Mouse (Mus musculus) embryonic facial prominence, embryonic 14.5 days (tissue): ENCODE measurements at regions not wholly inside any gene's neighbourhood (a gene's known extent, or its start where the extent isn't known, plus 50 kb on each side); places are given as distances from the start of the nearest gene placed in this dataset.
A peak's percentile ranks its signal among the peaks of the same experiment; 100 is the strongest.

Experiments
- ATAC-seq: fragments of 200-750 bp; cut with Nextera tagmentation; 2 replicates; pipeline ENCODE4 v1.8.0; 2017; ENCODE audit warnings: low read depth, moderate number of reproducible peaks, moderate TSS enrichment
- DNase-seq: peaks from one replicate; pipeline ENCODE4 v3.0.0-alpha.2; 2015; ENCODE audit warnings: low spot score
- H3K27ac ChIP-seq: fragments of 300-500 bp; sonication (generic); replicated peaks from 2 replicates; pipeline ENCODE4 v1.5.1; 2014; ENCODE audit warnings: low read depth, mild to moderate bottlenecking, low read length, moderate library complexity
- H3K27me3 ChIP-seq: fragments of 300-500 bp; sonication (generic); replicated peaks from 2 replicates; pipeline ENCODE4 v1.6.1; 2014; ENCODE audit warnings: low read length; ENCODE audit not compliant: control insufficient read depth, insufficient read depth
- H3K36me3 ChIP-seq: fragments of 300-500 bp; sonication (generic); 2 replicates; pipeline ENCODE4 v1.6.1; 2014; ENCODE audit warnings: low read length, mixed read lengths; ENCODE audit not compliant: control insufficient read depth, insufficient read depth
- H3K4me1 ChIP-seq: fragments of 300-500 bp; sonication (generic); 2 replicates; pipeline ENCODE4 v1.6.1; 2014; ENCODE audit warnings: antibody characterized with exemption, low read length; ENCODE audit not compliant: control insufficient read depth, insufficient read depth
- H3K4me2 ChIP-seq: fragments of 300-500 bp; sonication (generic); 2 replicates; pipeline ENCODE4 v1.6.1; 2014; ENCODE audit warnings: low read depth, mild to moderate bottlenecking, low read length, moderate library complexity, mixed read lengths
- H3K4me3 ChIP-seq: fragments of 300-500 bp; sonication (generic); 2 replicates; pipeline ENCODE4 v1.5.1; 2014; ENCODE audit warnings: low read depth, mild to moderate bottlenecking, low read length
- H3K9ac ChIP-seq: fragments of 300-500 bp; sonication (generic); 2 replicates; pipeline ENCODE4 v1.6.1; 2014; ENCODE audit warnings: low read depth, mild to moderate bottlenecking, low read length, moderate library complexity, mixed read lengths
- H3K9me3 ChIP-seq: fragments of 300-500 bp; sonication (generic); 2 replicates; pipeline ENCODE4 v1.6.1; 2016; ENCODE audit warnings: low read length; ENCODE audit not compliant: control insufficient read depth
- WGBS: fragments of 180-500 bp; shearing (Covaris S2); extraction: QIAGEN DNeasy Blood & Tissue Kit; methylation state at CpG from one replicate; pipeline ENCODE4 v1.1.7; 2014; 5-methylcytosine and 5-hydroxymethylcytosine counted together

- Histone ChIP-seq H3K27ac (no peak overlapping the region), H3K27me3 (no peaks in the 10 kb centered on the region), H3K4me2 (no peak overlapping the region), H3K4me3 (no peak overlapping the region), H3K4me1 (no peaks in the 10 kb centered on the region), H3K9ac (no peak overlapping the region), H3K9me3 (peaks cover 13% of the 10 kb centered on the region), H3K36me3 (no peaks in the 10 kb centered on the region)
- ATAC-seq (no peak), DNase-seq (no peak)
- 73% methylated on average over 2 of the region's 2 CpGs for WGBS
Measured at GRCm38 (mm10) chr1:21132340-21132739, 53.3 kb upstream of the Tram2 start.

- Histone ChIP-seq H3K4me3 (no peak overlapping the region), H3K4me2 (no peak overlapping the region), H3K36me3 (no peaks in the 10 kb centered on the region), H3K9me3 (no peaks in the 10 kb centered on the region), H3K27me3 (no peaks in the 10 kb centered on the region), H3K27ac (no peak overlapping the region), H3K4me1 (no peaks in the 10 kb centered on the region), H3K9ac (no peak overlapping the region)
- no peak for DNase-seq
- ATAC-seq = peak; percentile 30; the same call in 1 of the 2 replicates
- WGBS = 62% methylated on average over 4 of the region's 4 CpGs
Measured at GRCm38 (mm10) chr1:21146961-21147360, 67.9 kb upstream of the Tram2 start.

- ATAC-seq = 0 out of 2 replicates have a peak, but pooled peaks have one; percentile 36
- Histone ChIP-seq H3K4me2 (no peak overlapping the region), H3K36me3 (no peaks in the 10 kb centered on the region), H3K9ac (no peak overlapping the region), H3K27ac (no peak overlapping the region), H3K27me3 (no peaks in the 10 kb centered on the region), H3K4me1 (no peaks in the 10 kb centered on the region), H3K9me3 (no peaks in the 10 kb centered on the region), H3K4me3 (no peak overlapping the region)
- 17% methylated on average over 5 of the region's 5 CpGs for WGBS
- DNase-seq = peak; percentile 81
Measured at GRCm38 (mm10) chr1:21161742-21162141, 56.6 kb upstream of the Tmem14a start.

GRCm38 (mm10) chr1:21166287-21166733 is 52.1 kb upstream of the Tmem14a start:
- peak; percentile 98 for ATAC-seq

GRCm38 (mm10) chr1:21166762-21167161 is 51.6 kb upstream of the Tmem14a start:
- Histone ChIP-seq H3K36me3 (no peaks in the 10 kb centered on the region), H3K27ac (no peak overlapping the region), H3K9ac (peak overlapping the region; percentile 47; the same call in 1 of the 2 replicates), H3K9me3 (no peaks in the 10 kb centered on the region), H3K4me2 (peak overlapping the region; percentile 58), H3K27me3 (no peaks in the 10 kb centered on the region), H3K4me1 (no peaks in the 10 kb centered on the region), H3K4me3 (peak overlapping the region; percentile 34)
- WGBS = 57% methylated on average over 4 of the region's 4 CpGs
- ATAC-seq = 0 out of 2 replicates have a peak, but pooled peaks have one; percentile 31
- DNase-seq = no peak

More at GRCm38 (mm10) chr1:21166287-21166733, 52.1 kb upstream of the Tmem14a start:
- Histone ChIP-seq H3K9ac (peak overlapping the region; percentile 47), H3K9me3 (no peaks in the 10 kb centered on the region), H3K4me1 (no peaks in the 10 kb centered on the region), H3K27ac (no peak overlapping the region), H3K4me3 (peak overlapping the region; percentile 34), H3K4me2 (peak overlapping the region; percentile 58), H3K36me3 (no peaks in the 10 kb centered on the region), H3K27me3 (no peaks in the 10 kb centered on the region)
- 2% methylated on average over 14 of the region's 15 CpGs for WGBS
- DNase-seq = peak; percentile 93
